Mouse (Mus musculus) thymus, adult 2 months (tissue): Measurements from ENCODE around the gene Sorbs1.

Source experiments
- CTCF ChIP-seq: fragments of 200-500 bp; IDR thresholded peaks from 2 replicates; pipeline ENCODE4 v1.5.1; 2012; ENCODE audit warnings: mild to moderate bottlenecking, control low read depth, low read length, moderate library complexity, borderline replicate concordance; ENCODE audit not compliant: control insufficient read depth, poor library complexity, insufficient read depth; ENCODE audit errors: extremely low read depth
- POLR2A ChIP-seq: fragments of 200-500 bp; IDR thresholded peaks from 2 replicates; pipeline ENCODE4 v1.6.1; 2012; ENCODE audit warnings: mild to moderate bottlenecking, low read length, control low read depth, moderate library complexity; ENCODE audit not compliant: control insufficient read depth, poor library complexity, insufficient read depth; ENCODE audit errors: extremely low read depth

DNA sequence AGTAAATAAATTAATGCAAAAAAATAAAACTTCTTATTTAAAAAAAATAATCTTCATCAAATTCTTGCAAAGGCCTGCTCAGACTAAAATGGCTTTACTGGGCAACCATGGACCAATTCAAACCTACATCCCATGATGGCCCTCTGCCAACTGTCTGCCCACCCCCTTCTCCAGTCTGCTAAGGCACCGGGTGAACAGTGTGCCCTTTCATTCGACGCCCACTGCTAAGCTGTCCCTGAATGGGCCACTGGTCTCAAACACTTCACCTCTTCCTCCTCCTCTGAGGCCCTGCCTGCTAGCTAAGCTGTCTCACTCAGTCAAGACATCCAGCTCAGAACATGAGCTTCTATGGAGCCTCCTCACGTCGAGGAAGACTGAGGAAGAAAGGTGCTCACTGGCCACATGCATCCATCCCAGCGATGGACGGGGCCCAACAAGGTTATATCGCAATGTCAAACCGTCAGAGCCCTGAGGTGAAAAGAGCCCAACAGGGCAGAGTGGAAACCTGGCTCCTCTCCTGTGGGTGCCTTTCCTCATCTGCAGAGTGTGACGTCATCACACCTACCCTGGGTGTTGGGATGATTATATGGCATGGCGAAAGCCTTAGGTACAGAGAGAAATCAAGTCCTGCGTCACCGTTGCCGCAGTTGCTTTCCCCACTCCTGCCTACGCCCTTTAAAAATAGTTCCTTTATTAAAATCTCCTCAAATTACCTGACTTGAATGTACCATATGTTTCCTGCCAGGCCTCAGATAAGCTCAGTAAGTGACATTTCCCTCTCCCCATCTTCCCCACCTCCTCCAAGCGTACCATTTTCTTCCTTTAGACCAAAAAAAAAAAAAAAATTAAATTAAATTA, 87.2 kb downstream of the Sorbs1 start:
- TF ChIP-seq CTCF (no peak), POLR2A (no peak)
